Mouse (Mus musculus) heart, postnatal 4 days (tissue): ENCODE data around the gene 6820408C15Rik. TPM values are rescaled to one million over a fixed set of nuclear protein-coding genes. Genes with fewer than 3 reads are reported as not detected.
"Not testable (repeated sequence)": the region's sequence is repeated elsewhere in the genome, so short reads cannot be mapped to it uniquely, and the experiment has no call there.

Experiments
- DNase-seq: peaks from one replicate; pipeline ENCODE4 v3.0.0; 2021
- total RNA-seq, 2 experiments: library from RNA; stranded (reverse); gene quantifications; 2 replicates each; pipeline ENCODE4 v1.2.3; 2021

The 6820408C15Rik gene
- total RNA-seq, 2 experiments from 2014 or later, result 3.8 to 4.0 TPM

DNA sequence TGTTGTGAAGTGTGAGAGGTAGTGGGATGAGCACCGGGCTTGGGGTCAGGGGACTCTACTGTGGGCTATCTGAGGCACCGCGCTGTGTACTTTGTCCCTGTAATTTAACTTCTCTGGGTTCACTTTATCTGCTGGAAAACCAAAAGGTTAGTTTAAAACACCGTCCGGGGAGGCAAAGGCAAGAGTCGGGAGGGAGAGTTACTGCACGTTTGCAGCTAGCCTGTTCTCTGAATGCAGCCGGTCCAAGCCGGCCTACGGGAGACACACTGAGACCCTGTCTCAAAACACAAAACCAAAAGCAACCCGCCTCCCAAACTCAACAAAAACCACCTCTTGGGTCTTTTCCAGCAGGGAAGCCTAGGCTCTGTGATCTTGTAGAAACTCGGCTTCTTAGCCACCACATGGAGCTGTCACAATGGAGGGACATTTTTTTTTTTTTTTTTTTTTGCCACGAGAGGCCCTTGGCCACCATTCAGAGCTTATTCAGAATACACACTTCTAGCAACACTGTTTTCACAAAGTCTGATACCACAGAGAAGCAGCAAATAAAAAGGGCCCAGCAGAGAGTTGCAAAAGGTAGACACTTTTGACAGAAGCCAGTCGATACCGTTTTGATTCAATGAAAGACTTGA, 2.7 kb upstream of the 6820408C15Rik start:
- DNase-seq, result no peak

DNA sequence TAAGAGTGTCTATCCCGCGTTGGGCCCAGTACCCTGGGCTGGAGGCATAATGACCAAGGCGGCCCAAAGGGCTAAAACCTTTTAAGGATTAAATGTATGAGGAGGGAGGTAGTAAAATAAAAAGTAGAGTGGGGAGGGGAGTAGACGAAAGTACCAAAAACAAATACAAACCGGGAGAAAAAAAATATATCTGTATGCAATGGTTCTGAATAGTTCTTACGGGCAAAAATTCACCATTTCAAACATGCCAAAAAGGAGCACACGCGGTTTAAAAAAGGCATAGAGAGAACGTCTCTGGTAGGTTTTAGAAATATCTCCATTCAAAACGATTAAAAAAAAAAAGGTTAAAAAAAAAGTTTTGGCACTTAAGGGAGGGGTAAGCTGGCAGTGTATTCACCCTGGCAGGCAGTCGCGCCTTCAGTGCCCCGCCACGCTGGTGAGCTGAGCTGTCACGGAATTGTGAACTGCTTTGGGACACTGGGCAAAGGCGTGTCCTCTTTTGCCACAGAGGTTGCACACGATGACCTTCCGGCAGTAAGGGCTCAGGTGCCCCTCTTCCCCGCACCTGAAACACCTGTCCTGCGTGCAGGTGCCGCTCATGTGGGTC, 2.1 kb upstream of the 6820408C15Rik start:
- peak; percentile 48 for DNase-seq

- peak; percentile 53 for DNase-seq
These were observed 1.4 kb upstream of the 6820408C15Rik start for GRCm38 (mm10) chr2:152413765-152414584.

DNA sequence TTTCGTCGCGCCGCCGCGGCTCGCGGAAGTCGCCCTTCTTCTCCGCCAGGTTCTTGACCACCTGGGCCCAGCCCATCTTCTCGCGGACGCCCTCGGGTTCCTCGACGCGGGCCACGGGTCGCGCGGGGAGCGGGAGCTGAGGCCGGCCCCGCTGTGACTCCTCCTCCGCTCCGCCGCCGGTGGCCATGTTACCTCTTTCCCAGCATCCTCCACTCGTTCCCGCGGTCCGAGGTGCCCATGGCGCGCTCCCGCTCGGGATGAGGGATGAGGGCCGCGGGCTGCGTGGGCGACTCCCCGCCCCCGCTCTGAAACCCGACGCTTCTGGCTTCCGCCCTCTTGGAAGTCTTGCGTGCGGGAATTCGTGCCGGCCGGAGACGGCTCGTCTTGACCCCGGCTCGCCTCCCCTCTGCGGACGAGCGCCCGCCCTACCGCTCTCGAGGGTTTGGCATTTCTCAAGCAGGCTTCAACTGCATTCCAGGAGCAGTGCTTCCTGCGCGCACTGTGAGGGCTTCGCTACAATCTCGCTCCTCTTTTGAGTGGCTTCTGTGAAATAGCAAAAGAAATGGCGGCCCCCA, 709 bp upstream of the 6820408C15Rik start, which contains the start of gene Zcchc3:
Zcchc3 (minus strand) TSS at position 437 of the 575 bp plus-strand sequence.
- DNase-seq, result peak; percentile 93

DNA sequence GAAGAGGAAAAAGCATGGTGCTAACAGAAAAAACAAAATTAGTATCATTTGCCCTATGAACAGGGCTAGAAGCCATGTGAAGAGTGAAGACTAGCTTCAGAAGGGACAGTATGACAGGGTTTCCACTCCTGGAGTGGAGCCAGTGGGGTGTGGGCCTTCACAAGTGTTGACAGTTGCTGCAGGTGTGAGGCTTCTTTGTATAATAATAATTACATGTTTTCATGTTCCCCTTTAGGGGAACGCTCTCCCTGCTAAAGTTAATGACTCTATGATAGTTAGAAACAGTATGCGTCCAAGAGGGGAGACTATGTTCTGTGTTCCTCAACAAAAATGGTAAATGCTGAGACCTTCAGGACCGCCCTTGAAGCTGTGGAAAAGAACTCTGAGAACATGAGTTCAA, 399 bp downstream of the 6820408C15Rik start:
- DNase-seq, result no peak

GRCm38 (mm10) chr2:152427493-152427892, 12.1 kb downstream of the 6820408C15Rik start:
- DNase-seq, result no peak

DNA sequence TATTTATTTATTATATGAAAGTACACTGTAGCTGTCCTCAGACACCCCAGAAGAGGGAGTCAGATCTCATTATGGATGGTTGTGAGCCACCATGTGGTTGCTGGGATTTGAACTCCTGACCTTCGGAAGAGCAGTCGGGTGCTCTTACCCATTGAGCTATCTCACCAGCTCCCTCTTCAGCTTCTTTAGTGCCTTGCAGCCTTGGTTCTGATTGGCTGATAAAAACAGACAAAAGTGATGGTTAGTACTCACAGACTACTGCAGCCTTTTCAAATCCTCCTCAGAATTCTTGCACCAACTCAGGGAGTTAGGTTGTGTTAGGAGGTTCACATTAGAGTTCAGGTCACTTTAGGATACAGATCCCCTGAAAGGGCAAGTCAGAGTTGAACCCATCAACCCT, 13.1 kb downstream of the 6820408C15Rik start:
- DNase-seq, result not testable (repeated sequence)

- DNase-seq, result peak; percentile 63
These were observed 21.1 kb downstream of the 6820408C15Rik start for GRCm38 (mm10) chr2:152436405-152436901.

DNA sequence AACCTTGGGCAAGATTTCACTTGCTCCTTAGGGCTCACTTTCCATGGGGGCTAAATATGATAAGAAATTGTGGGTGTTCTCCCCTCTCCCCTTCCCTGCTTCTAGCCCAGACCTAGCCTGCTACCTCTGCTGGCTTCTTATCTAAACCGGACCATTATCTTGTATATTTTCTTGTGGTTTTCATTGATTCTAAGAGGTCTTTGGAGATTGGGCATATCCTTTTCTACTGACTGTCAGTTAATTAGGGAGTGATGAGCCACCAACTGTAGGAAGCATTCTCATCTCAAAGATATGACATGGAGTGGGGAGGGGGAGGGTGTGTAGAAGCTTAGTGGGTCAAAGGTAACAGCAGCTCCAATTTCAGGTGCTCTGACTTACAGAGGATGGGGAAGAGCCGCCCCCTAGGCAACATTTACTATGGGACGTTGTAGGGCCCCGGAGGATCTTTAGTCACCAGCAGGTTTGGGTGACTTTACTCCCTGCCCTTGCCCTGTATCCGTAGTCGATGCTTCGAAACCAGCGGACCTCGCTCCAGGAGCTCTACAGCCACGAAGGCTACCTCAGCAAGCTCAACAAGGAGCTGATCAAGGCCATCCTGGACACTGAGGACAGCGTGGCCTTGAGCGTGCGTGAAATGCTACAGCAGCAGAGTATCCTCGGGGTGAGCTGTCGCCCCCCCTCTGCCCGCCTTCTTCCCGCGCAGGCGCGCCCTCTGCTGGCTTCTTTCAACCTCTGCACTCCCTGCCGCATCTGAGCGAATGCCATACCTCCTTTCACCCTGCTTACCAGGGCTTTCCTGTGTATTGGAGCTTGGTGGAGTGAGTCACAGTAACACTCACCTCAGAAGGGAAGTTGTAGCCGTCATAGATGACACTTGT, 21.8 kb downstream of the 6820408C15Rik start:
- peak; percentile 94 for DNase-seq

GRCm38 (mm10) chr2:152438963-152439362, 23.6 kb downstream of the 6820408C15Rik start:
- DNase-seq, result no peak

DNA sequence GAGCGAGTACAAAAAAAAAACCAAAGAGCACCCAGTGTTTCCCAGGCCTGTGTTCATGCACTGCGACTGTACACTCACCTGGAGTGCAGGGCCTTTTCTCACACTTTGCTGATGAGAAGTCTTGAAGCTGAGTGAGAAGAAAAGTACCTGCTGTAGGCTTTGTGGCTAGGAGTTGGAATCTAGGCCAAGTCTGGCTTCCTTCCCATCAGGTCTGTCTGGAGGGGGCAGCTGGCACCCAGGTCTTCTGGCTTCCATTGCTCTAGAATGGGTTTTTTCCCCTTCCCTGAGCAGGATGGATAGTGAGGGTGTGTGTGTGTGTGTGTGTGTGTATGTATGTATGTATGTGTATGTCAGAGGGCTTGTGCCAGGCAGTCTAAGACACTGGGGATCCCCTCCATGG, 24.4 kb downstream of the 6820408C15Rik start:
- no peak for DNase-seq

- DNase-seq, result no peak
These were observed 26.9 kb downstream of the 6820408C15Rik start for GRCm38 (mm10) chr2:152442322-152442721.

DNA sequence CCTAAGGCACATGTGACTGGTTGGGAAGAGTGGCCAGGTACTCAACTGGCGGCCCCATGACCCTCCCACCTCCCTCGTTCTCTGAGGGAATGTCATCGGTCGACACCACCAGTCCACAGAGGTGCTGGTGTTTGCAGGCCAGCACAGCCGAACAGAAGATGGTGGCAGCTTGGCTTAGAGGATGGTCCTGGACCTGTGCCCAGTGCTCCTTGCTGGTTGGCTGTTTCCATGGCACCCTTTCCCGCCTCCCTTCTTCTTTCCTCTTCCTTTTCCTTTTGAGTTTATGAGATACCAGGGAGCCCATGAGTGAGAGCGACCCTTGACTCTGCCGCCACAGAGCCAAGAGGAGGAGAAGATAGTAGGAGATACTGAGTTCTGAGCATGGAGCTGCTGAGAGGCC, 27.9 kb downstream of the 6820408C15Rik start:
- peak; percentile 19 for DNase-seq

DNA sequence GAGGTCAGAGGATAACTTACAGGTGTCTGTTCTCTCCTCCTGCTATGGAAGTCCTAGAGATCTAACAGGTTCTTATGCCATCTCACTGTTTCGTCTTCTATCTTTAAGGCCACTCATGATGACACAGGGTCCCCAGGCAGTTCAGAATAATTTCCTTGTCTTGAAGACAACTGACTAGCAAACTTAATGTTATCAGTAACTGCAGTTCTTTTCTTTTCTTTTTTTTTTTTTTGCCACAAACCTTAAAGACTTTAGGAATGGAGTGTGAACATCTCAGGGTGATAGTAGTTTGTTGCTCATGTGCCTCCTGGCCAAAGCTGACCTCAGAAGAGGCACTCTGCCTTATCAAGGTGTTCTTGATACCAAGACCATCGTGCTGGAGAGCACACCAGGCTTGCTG, 31.3 kb downstream of the 6820408C15Rik start:
- DNase-seq, result no peak

DNA sequence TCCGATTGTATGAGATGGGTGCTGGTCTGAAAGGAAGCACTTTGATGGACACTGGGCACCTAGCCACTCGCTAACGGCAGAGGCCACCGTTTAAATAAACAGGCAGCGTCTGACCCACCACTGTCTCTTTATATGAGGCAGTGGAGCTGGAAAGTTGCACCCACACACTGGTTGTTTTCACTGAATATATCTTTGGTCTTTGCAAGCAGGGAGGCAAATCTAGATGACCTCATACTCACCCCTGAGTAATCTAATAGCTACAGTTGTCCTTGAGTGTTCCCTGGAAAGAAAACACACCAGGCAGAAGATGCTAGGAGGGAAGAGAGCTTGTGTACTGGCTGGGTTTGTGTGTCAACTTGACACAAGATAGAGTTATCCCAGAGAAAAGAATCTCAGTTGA, 32.1 kb downstream of the 6820408C15Rik start:
- DNase-seq, result no peak

- DNase-seq, result peak; percentile 76
These were observed 34.9 kb downstream of the 6820408C15Rik start for GRCm38 (mm10) chr2:152450241-152450640.

DNA sequence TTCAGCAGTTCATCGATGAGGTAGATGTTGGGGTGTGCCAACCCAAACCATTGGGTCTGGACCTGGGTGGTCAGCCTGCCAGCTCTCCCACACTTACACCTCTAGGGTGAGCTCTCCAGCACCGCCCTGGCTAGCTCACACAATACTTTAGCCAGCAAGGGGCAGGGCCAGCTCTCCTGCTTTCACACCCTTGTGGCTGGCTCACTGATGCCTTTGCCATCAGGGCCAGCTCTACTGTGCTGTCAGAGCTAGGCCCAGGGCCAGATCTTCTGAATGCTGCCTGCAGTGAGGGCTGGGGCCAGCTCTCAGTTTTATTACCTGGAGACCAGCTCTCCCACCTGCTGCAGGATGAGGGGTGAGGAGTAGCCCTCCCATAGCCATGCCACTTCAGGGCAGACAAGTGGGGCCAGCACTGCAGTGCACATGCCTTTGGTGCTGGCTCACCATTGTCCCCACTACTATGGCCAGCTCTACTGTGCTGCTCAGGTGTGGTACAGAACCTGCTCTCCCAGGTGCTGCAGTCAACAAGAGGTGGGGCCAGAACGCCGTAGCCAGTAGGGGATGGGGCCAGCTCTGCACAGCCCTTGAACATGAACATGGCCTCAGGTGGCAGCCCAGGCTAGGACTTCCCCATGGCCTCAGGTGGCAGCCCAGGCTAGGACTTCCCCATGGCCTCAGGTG, 36.9 kb downstream of the 6820408C15Rik start:
- peak; percentile 15 for DNase-seq

DNA sequence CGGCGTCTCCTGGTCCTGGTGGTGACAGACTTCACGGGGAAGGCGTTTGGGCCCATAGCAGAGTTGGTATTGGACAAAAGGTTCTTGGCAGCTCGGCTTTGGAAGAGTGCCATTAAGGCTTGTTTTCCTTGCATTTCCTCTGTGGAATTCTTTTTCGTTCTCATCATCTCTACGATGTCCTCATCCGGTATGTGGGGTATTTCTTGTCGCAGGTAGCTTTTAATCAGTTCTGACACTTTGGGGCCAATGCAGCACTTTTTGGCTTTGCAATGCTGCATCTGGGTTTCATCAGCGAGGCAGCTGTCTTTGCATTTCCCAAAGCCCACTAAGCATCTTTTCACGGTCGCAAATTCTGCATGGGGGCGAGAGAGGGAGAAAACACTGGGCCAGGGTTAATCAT, 43.9 kb downstream of the 6820408C15Rik start:
- no peak for DNase-seq

DNA sequence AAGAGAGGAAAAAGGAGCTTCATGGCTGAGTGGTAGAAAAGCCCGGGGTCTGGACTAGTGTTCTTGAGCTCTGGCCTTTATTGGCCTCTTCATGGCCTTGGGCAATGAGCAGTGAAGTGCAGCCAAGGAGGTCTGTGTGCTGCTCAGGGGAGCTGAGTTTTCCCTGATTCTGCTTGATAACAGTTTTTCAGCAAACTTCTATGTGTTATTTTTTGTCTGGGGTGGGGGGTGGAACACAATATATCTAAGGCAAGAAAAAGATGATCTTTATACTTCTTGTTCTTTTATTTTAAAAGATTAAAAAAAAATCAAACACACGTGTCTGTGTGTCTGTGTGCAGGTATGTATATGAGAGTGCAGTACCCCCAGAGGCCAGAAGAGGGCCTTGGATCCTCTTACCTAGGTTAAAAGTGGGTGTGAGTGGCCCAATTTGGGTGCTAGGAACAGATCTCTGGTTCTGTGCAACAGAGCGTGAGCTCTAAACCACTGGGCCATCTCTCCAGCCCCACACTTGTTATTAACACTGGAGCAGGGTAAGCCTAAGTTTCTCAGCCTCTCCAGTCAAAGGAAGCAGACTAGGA, 49.3 kb downstream of the 6820408C15Rik start, which contains the start of gene Defb23:
Defb23 (minus strand) TSS at position 51 of the 581 bp plus-strand sequence.
- no peak for DNase-seq

GRCm38 (mm10) chr2:152470973-152471372, 55.6 kb downstream of the 6820408C15Rik start:
- peak; percentile 51 for DNase-seq

DNA sequence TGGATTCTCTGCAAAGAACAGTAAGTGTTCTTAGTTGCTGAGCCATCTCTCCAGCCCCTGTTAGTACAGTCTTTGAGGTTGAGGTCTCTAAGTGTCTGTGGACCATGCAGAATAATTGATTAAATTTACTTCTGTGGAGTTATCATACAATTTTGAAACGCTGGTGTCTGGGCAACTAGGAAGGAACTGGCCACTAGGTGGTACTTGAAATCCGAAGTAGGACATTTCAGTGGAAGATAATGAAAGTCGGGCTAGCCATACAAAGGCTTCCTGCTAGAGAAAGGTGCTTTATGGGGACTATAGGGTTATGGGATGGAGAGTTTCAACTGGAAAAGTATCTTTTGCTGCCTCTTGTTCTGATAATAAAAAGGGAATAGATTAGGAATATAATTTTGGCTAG, 57.0 kb downstream of the 6820408C15Rik start:
- no peak for DNase-seq
